Mouse (Mus musculus) limb, embryonic 12.5 days (tissue): ENCODE data around the gene Gm20388. TPM values are rescaled to one million over a fixed set of nuclear protein-coding genes. Genes with fewer than 3 reads are reported as not detected.
"Not testable (repeated sequence)": the region's sequence is repeated elsewhere in the genome, so short reads cannot be mapped to it uniquely, and the experiment has no call there.

Source experiments
- ATAC-seq: fragments of 200-750 bp; cut with Nextera tagmentation; 2 replicates; pipeline ENCODE4 v1.8.0; 2017; ENCODE audit warnings: low read depth, moderate TSS enrichment; ENCODE audit not compliant: insufficient number of reproducible peaks, insufficient read depth, low FRiP score, low TSS enrichment
- H3K27ac ChIP-seq: fragments of 300-500 bp; sonication (generic); 2 replicates; pipeline ENCODE4 v1.5.1; 2016; ENCODE audit warnings: mild to moderate bottlenecking, moderate library complexity
- H3K27me3 ChIP-seq: fragments of 300-500 bp; sonication (generic); 2 replicates; pipeline ENCODE4 v1.6.1; 2016; ENCODE audit warnings: mild to moderate bottlenecking, moderate library complexity
- H3K36me3 ChIP-seq: fragments of 300-500 bp; sonication (generic); 2 replicates; pipeline ENCODE4 v1.6.1; 2016; ENCODE audit warnings: mild to moderate bottlenecking, moderate library complexity
- H3K4me1 ChIP-seq: fragments of 300-500 bp; sonication (generic); replicated peaks from 2 replicates; pipeline ENCODE4 v1.6.1; 2016
- H3K4me2 ChIP-seq: fragments of 300-500 bp; sonication (generic); 2 replicates; pipeline ENCODE4 v1.6.1; 2016; ENCODE audit warnings: mild to moderate bottlenecking, moderate library complexity
- H3K4me3 ChIP-seq: fragments of 300-500 bp; sonication (generic); replicated peaks from 2 replicates; pipeline ENCODE4 v1.5.1; 2016; ENCODE audit warnings: mild to moderate bottlenecking
- H3K9ac ChIP-seq: fragments of 300-500 bp; sonication (generic); replicated peaks from 2 replicates; pipeline ENCODE4 v1.6.1; 2016; ENCODE audit warnings: mild to moderate bottlenecking, moderate library complexity
- H3K9me3 ChIP-seq: fragments of 300-500 bp; sonication (generic); 2 replicates; pipeline ENCODE4 v1.6.1; 2016; ENCODE audit warnings: mild to moderate bottlenecking, moderate library complexity
- WGBS: fragments of 180-500 bp; shearing (Covaris S2); methylation state at CpG from one replicate; pipeline ENCODE4 v1.1.7; 2016; 5-methylcytosine and 5-hydroxymethylcytosine counted together
- polyA plus RNA-seq: library from polyadenylated mRNA; unstranded; fragments of >200 nt; fragmentation: Nextera tagmentation; extraction: Ambion mirVana; gene quantifications from 2 replicates; pipeline ENCODE4 v1.2.1, GENCODE M21; 2016

Gene Gm20388
- polyA plus RNA-seq, 1 experiment from 2014 or later, result not detected

DNA sequence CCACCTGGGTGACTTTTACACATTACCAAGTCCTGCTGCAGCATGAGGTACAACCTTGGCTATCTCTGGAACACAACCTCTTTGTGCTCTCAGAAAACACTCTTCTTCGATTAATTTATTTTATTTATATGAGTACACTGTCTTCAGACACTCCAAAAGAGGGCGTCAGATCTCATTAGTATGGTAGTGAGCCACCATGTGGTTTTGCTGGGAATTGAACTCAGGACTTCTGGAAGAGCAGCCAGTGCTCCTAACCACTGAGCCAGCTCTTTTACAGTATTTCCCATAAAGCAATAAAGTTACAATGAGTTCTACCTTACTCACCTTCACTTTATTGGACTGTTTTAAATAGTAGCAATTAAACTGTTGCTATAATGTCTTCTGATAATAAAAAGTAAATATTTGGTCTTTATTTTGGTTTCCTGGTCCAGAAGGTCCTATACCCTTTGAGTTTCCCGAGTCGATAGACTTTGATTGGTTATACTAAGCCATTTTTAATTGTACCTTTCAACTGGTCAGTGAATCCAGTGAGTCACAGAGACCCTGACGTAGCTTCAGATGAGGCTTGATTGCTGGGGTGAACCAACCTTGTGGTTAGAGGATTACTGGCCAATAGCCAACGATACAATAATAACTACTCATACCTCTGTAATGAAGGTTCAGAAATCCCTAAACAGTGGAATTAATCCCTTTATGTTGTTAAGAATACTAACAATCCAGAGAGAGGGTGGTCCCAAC lies 3716.9 kb downstream of the Gm20388 start:
- no peak for ATAC-seq
- Histone ChIP-seq H3K4me3 (no peak overlapping the region), H3K4me1 (peaks cover 8% of the 10 kb centered on the region; the same call in 1 of the 2 replicates), H3K36me3 (no peaks in the 10 kb centered on the region), H3K9ac (no peak overlapping the region), H3K27ac (no peak overlapping the region), H3K9me3 (no peaks in the 10 kb centered on the region), H3K27me3 (peaks cover 58% of the 10 kb centered on the region), H3K4me2 (no peak overlapping the region)
- WGBS, result 66% methylated on average over 6 of the region's 6 CpGs

DNA sequence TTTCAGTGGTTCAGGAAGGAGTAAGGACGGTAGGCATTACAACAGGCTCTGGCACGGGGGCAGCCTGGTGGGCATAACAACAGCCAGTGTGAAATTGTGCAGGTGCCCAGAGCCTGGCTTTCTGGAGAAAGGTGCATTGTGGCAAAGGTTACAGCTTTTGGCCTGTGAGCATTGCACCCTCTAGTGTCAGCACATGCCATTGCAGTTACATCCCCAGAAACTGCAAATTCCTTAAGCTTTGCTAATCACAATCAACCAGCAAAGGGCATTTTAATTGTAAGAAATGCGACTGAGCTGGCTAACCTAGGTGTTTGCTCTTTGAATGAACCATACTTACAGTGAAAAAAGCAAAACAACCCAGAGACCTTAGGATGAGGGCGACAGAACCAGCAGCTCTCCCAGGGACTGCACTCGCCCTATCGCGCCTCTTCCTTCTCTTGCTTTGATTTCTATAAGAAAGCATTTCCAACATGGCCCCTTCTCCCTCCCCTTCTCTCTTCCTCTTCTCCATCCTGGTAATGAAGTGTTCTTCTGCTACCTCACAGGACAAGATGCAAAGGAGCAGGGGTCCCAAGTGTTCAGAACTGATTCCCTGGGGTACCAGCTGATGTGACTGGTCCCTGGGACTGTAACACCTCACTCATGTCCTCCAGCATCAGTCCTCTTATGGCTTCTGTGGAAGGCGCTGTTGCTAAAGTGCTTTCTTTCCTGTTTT lies 3717.8 kb downstream of the Gm20388 start:
- peaks cover 63% of the 10 kb centered on the region for H3K27me3 ChIP-seq
- H3K4me2 ChIP-seq, result peak overlapping the region; percentile 60
- H3K27ac ChIP-seq, result no peak overlapping the region
- peak overlapping the region; percentile 31 for H3K4me3 ChIP-seq
- 0 out of 2 replicates have a peak, but pooled peaks have one; percentile 23 for ATAC-seq
- 5% methylated on average over 8 of the region's 8 CpGs for WGBS
- H3K9me3 ChIP-seq, result no peaks in the 10 kb centered on the region
- peaks cover 8% of the 10 kb centered on the region; the same call in 1 of the 2 replicates for H3K4me1 ChIP-seq
- no peaks in the 10 kb centered on the region for H3K36me3 ChIP-seq
- H3K9ac ChIP-seq, result no peak overlapping the region

DNA sequence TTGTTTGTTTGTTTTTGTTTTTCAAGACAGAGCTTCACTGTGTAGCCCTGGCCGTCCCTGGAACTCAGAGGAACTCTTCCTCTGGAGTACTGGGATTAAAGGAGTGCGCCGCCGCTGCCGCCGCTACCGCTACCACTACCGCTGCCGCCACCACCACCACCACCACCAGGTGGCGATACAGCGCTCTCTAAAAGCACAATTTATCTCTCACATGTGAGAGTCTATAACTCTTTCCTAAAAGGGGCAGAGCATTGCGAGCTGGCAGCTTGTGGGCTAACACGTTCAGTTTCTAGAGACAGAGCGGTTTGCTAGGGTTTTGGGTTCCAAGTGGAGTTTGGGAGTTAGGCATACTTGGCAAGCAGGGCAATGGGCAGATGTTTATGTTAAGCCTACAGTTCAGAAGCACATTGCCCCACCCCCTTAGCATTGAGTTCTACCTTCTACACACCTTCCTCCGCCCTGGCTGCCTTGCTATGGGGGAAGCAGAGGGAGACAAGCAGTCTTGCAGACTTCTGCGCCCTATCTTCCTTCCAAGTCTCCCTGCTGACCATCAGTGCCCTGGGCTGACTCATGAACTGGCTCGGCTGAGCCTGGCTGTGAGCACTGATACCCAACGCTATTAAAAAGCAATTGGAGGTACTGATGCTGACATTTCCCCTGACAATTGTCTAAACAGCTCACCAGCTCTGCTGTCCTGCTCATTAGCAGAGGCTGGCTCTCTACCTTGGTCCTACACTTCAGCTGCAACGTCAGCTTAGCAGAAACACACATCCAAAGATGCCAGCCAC lies 3718.5 kb downstream of the Gm20388 start:
- no peak for ATAC-seq
- Histone ChIP-seq H3K27ac (no peak overlapping the region), H3K4me3 (peak overlapping the region; percentile 31), H3K36me3 (no peaks in the 10 kb centered on the region), H3K4me2 (peak overlapping the region; percentile 60), H3K27me3 (peaks cover 64% of the 10 kb centered on the region), H3K4me1 (peaks cover 8% of the 10 kb centered on the region; the same call in 1 of the 2 replicates), H3K9ac (no peak overlapping the region; the same call in 1 of the 2 replicates), H3K9me3 (no peaks in the 10 kb centered on the region)
- 11% methylated on average over 19 of the region's 19 CpGs for WGBS

DNA sequence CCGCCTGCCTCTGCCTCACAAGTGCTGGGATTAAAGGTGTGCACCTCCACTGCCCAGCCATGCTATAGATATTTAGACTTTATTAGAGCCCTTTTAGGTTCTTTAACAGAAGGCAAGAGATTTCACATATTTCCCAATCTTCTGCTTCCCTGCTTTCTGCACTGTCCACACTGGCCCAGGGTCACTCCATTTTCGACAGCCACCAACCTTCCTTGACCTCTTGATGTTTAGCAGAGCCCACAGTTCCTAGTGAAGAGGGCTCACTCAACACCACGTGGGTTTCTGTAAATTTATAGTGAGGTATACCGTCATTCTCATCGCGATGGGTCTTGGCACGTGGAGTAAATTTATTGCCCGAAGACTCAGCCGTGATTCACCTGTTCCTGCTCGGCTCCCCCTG lies 3719.4 kb downstream of the Gm20388 start:
- no peaks in the 10 kb centered on the region for H3K36me3 ChIP-seq
- H3K9me3 ChIP-seq, result no peaks in the 10 kb centered on the region
- no peak overlapping the region for H3K9ac ChIP-seq
- peak overlapping the region; percentile 16; the same call in 1 of the 2 replicates for H3K4me3 ChIP-seq
- peak overlapping the region; percentile 47 for H3K4me2 ChIP-seq
- peaks cover 8% of the 10 kb centered on the region; the same call in 1 of the 2 replicates for H3K4me1 ChIP-seq
- H3K27me3 ChIP-seq, result peaks cover 55% of the 10 kb centered on the region
- ATAC-seq, result no peak
- WGBS, result 44% methylated on average over 10 of the region's 10 CpGs
- no peak overlapping the region for H3K27ac ChIP-seq

DNA sequence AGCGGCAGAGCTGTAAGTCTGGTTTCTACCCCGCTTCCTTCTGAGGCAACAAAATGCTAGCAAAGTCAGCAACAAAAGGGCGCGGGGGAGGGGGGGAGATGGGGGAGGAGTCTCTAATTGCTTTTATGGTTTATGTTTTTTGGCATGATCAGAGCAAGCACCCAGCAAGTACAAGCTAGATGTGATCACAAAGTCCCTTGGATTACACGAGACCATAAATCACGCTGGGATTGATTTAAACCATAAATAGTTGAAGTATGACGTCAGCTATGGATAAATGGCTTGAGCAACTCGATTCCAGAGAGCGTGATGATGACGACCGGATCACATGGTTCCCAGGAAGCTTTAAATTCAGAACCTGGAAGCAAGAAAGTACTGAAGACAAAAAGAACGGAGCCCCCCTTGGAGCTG lies 3720.2 kb downstream of the Gm20388 start:
- WGBS, result 27% methylated on average over 12 of the region's 12 CpGs
- Histone ChIP-seq H3K4me2 (peak overlapping the region; percentile 47), H3K36me3 (no peaks in the 10 kb centered on the region), H3K4me1 (peaks cover 8% of the 10 kb centered on the region; the same call in 1 of the 2 replicates), H3K9me3 (no peaks in the 10 kb centered on the region), H3K27me3 (peaks cover 47% of the 10 kb centered on the region), H3K9ac (no peak overlapping the region), H3K4me3 (peak overlapping the region; percentile 16), H3K27ac (no peak overlapping the region)
- no peak for ATAC-seq

DNA sequence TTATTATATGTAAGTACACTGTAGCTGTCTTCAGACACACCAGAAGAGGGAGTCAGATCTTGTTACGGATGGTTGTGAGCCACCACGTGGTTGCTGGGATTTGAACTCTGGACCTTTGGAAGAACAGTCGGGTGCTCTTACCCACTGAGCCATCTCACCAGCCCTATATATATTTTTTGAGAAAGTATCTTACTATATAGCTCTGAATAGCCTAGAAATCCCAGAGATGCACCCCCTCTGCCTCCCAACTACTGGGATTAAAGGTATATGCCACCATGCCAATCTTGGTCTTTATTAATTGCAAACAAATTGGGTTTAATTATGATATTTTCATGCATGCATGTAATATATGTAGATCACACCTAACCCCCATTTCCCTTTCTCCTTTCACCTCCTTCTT lies 3721.1 kb downstream of the Gm20388 start:
- not testable (repeated sequence) for H3K36me3 ChIP-seq
- 71% methylated on average over 3 of the region's 3 CpGs for WGBS

DNA sequence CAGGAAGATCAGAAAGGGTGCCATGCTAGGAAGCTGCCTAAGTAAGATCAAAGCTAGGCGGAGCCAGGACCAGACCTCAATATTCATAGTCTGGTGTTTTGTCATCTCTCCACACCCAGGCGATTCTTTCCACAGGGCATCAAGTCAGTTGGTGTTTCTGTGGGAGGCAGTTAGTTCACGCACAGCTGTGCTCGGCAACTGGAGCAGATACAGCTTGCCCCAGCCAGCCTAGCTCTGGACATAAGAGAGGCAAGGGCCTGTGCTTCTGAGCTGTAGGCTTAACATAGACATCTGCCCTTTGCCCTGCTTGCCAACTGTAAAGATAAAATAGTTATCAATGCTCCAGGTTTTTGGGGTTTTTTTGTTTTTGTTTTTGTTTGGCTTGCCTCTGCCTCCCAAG lies 3721.6 kb downstream of the Gm20388 start:
- H3K4me1 ChIP-seq, result peaks cover 8% of the 10 kb centered on the region; the same call in 1 of the 2 replicates
- peaks cover 34% of the 10 kb centered on the region for H3K27me3 ChIP-seq
- ATAC-seq, result no peak
- no peaks in the 10 kb centered on the region for H3K36me3 ChIP-seq
- H3K9ac ChIP-seq, result no peak overlapping the region
- H3K4me2 ChIP-seq, result no peak overlapping the region
- H3K9me3 ChIP-seq, result no peaks in the 10 kb centered on the region
- H3K4me3 ChIP-seq, result no peak overlapping the region
- 73% methylated on average over 4 of the region's 4 CpGs for WGBS
- H3K27ac ChIP-seq, result no peak overlapping the region

More for the DNA sequence above, 3721.1 kb downstream of the Gm20388 start:
- H3K27ac ChIP-seq, H3K9ac ChIP-seq, ATAC-seq, H3K4me2 ChIP-seq, H3K4me1 ChIP-seq, H3K4me3 ChIP-seq, H3K9me3 ChIP-seq: not testable (repeated sequence)
- H3K27me3 ChIP-seq, result peaks cover 39% of the 10 kb centered on the region

DNA sequence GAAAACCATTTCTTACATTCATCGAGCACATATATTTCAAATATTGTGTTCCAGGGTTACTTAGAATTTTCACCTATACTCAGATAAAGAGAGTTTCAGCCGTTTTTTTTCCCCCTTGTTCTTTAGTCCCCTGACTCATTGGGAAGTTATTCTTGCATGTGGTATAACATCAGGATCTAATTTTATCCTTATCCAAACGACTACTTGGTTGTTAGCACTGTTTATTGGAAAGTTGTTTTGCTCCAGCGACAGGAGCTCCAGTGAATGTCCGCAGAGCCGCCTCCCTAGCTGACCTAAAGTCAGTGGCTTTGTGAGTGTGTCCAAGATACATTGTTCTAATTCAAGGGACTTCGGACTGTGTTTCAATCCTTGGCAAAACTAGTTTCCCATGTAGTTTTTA lies 3723.2 kb downstream of the Gm20388 start:
- 58% methylated on average over 7 of the region's 7 CpGs for WGBS
- ATAC-seq, result no peak
- no peak overlapping the region for H3K4me2 ChIP-seq

DNA sequence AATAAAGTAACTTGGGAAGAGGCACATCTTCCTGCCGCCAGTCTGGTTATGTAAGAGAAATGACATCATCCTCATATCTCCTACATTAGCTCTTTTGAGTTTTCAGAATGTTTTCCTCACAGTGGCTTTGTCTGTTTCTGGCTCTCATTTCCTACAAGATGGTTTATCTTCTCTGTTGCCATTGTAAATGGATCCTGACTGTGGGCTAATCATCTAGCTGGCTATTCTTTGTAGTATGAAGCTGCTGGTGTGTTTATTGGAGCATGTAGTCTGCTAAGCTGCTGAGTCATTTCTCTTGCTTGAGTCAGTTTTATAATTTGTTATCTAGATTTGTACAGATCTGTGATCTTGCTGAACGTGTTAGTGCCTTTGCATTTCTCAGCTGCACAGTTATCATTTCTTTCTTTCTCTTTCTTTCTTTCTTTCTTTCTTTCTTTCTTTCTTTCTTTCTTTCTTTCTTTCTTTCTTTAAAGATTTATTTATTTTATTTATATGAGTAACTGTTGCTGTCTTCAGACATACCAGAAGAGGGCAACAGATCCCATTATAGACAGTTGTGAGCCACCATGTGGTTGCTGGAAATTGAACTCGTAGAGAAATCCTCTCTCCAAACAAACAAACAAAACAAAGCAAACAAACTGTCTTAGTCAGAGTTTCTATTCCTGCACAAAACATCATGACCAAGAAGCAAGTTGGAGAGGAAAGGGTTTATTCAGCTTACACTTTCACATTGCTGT lies 3723.9 kb downstream of the Gm20388 start:
- Histone ChIP-seq H3K4me3 (no peak overlapping the region), H3K9me3 (no peaks in the 10 kb centered on the region), H3K9ac (no peak overlapping the region), H3K4me1 (peaks cover 3% of the 10 kb centered on the region; the same call in 1 of the 2 replicates), H3K27me3 (peaks cover 17% of the 10 kb centered on the region), H3K27ac (no peak overlapping the region), H3K36me3 (no peaks in the 10 kb centered on the region), H3K4me2 (no peak overlapping the region)
- 67% methylated on average over 3 of the region's 3 CpGs for WGBS
- no peak for ATAC-seq

More for the DNA sequence above, 3723.2 kb downstream of the Gm20388 start:
- H3K36me3 ChIP-seq, result no peaks in the 10 kb centered on the region
- H3K4me3 ChIP-seq, result no peak overlapping the region
- peaks cover 8% of the 10 kb centered on the region; the same call in 1 of the 2 replicates for H3K4me1 ChIP-seq
- H3K9me3 ChIP-seq, result no peaks in the 10 kb centered on the region
- no peak overlapping the region for H3K9ac ChIP-seq
- H3K27me3 ChIP-seq, result peaks cover 23% of the 10 kb centered on the region
- no peak overlapping the region for H3K27ac ChIP-seq

DNA sequence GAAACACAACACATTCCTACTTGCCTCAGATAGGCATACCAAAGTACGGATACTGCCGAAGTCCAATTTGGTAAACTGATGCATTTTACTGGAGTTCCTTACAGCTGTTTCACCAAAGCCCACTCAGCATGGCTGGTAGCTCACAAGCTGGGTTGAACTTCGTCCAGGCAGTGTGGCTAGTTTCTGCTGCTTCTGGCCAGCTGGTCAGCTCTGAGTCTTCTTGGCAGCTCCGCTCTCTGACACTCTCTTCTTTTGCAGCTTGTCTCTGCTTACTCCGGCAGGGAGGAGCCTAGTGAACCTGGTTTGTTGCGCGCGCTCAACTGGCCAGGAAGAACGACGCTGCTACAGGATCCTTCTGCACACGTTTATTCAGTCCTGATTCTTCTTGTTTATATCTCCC lies 3725.0 kb downstream of the Gm20388 start:
- Histone ChIP-seq H3K4me2 (no peak overlapping the region), H3K36me3 (no peaks in the 10 kb centered on the region), H3K4me1 (no peaks in the 10 kb centered on the region; the same call in 1 of the 2 replicates), H3K9me3 (no peaks in the 10 kb centered on the region), H3K4me3 (no peak overlapping the region), H3K27ac (no peak overlapping the region), H3K9ac (no peak overlapping the region), H3K27me3 (peaks cover 14% of the 10 kb centered on the region)
- ATAC-seq, result no peak
- WGBS, result 71% methylated on average over 11 of the region's 11 CpGs
